Mouse (Mus musculus) thymus, adult 18-20 months (tissue): ENCODE measurements around the gene Gm1604a.
A peak's percentile ranks its signal among the peaks of the same experiment; 100 is the strongest.
"Not testable (repeated sequence)": the region's sequence is repeated elsewhere in the genome, so short reads cannot be mapped to it uniquely, and the experiment has no call there.

Experiments
- DNase-seq, 2 experiments: peaks; one replicate each; pipeline ENCODE4 v3.0.0; 2022; ENCODE audit warnings: mixed read lengths in 2 of 2

The Gm1604a gene

DNA sequence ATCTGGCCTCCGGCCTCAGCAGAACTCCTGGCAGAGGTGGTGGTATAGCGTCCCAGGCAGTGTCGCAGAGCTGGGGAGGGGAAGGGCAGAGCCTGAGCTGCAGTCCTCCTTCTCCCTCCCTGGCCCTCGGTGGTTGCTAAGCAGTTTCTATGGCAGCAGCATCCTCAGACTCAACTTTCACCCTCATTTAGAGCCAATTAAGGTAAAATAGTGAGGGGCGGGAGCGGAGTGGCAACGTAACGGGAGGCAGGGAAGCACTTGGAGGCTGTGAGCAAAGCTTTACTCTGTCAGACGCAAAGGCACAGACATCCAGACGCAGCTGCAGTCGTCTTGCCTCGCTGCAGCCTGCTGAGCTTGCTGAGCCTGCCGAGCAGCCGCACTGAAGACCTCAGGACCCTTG lies at the start of gene Gm1604a:
Gene Gm1604a (plus strand): TSS at position 312 of the 400 bp plus-strand sequence.
- not testable (repeated sequence) for DNase-seq

DNA sequence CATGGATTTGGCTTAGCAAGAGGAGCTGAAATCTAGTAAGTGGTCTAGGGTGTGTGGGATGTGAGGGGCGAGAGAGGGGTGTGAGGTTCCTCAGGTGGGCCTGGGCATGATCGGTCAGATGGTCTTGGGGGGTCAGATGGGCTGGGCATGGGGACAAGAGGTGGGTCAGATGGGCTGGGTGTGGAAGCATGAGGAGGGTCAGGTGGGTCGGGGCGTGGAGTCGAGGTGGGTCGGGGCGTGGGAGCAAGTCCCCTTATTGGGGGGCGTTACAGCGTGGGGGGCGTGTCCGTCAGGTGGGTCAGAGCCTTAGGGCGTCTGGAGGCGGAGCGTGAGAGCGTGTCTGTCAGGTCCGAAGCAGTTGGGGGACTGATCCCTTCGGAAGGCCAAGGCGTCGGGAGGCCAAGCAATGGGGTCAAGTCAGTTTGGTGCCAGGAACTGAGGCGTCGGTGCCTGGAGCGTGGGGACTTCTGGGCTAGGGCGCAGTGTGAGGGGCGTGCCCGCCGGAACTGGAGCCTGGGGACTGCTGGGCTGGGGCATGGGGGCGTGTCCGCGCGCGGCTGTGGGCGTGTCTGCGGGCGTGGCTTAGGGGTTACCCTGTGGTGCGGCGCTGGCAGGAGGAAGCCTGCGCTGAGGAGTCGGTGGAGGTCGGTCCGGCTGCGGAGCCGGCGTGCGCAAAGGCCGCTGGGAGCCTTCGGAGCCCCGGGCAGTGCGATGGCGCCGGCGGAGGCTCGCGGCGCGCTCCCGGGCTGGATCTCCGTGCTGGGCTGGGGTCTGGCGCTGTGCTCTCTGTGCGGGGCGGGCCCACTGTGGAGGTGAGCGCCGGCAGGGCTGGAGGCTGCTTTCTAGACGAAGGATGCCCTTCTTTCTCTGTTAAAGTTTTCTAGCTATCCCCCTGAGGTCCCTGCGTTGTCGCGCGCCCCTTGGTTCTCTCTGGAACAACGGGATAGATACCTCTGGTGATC lies 46.8 kb upstream of the Gm1604a start, which contains the start of gene Gm49721:
Gene Gm49721 (plus strand): TSS at position 618 of the 962 bp plus-strand sequence.
- DNase-seq, result peak; percentile 67 to 80

DNA sequence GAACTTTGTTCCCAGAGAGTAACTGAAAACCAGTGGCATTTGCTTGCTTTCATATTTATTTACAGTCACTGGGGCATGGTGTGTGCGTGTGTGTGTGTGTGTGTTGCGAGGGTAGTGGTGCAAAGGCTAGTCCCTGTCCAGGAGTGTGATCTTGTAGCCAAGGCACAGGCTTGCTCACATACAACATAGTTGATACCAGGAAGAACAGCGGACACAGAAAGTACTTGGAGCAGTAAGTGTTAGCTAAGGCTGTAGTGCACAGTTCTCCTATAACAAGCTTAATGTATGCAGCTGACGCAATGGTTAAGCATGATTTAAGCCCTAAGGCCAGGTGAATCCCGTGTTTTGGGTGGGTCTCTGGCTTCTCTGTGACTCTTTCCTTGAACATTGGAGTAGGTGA lies 46.0 kb upstream of the Gm1604a start:
- DNase-seq, result not testable (repeated sequence)

DNA sequence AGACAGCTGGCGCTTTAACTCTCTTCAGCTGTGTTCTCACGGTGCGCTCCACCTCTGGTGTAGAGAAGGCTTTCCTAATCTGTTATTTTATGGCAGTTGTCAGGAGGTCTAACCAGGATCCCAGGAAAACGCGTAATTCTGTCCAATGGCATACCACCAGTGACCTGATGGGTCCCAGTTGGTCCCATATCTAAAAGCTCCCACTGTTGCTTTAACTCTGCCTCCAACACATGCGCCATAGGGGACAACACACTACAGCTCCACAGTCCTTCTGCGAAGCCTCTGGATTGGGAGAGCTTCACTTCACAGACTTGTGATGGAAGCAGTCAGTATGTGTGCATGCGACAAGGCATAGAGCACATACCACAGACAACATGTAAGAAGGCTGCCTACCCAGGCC lies 45.2 kb upstream of the Gm1604a start:
- not testable (repeated sequence) for DNase-seq

DNA sequence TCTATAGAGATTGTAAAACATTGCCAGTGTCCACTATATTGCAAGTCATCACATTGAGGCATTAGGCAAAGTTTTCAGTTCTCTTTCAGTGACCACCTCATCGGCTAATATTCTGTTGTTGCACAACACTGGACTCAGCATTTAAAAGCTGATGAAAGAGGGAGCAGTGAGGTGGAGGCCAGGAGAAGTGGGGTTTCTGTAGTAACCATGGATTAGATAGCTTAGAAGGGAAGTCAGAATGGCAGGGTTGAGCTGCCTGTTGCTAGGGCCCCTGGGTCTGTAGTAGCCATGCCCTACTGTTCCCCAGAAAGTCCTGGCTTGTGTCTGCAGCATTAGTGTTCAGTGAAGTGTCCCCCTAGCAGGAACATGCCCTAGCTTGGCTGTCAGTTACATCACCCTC lies 39.2 kb upstream of the Gm1604a start:
- not testable (repeated sequence) for DNase-seq

DNA sequence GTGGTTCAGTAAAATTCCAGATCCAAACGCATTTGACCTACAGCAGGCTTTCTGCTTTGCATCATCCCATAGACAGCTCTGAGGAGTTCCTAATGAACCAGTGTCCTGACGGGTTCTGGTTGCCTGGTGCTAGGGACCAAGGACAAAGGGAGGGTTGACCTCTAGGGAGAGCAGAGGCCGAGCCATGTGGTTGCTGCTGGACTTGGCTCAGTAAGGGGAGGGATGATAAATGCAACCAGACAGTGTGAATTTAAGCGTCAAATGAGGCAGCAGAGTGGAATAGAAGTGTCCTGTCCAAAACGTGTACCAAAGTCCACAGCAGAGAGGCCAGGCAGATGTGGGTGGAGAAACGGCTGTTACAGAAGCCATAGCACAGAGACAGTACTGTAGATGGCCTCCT lies 29.9 kb upstream of the Gm1604a start:
- not testable (repeated sequence) for DNase-seq

DNA sequence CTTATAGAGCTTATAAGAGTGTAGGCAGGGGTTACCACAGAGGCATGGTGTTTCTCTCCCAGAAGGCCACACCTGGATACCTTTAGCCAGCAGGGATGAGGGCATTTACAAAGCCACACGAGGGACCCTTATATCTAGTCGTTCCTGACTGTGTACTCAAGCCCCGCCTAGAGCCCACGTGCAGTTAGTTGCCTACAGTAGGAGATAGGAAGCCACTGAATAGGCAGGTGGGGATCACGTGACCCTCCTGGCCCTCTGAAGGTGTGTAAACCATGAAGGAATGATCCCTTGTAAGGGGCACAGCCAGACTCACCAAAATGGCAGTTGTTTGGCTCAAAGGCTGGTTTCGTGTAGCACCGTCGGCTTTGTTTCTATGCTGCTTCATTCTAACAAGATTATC lies 28.5 kb upstream of the Gm1604a start:
- DNase-seq, result not testable (repeated sequence)

DNA sequence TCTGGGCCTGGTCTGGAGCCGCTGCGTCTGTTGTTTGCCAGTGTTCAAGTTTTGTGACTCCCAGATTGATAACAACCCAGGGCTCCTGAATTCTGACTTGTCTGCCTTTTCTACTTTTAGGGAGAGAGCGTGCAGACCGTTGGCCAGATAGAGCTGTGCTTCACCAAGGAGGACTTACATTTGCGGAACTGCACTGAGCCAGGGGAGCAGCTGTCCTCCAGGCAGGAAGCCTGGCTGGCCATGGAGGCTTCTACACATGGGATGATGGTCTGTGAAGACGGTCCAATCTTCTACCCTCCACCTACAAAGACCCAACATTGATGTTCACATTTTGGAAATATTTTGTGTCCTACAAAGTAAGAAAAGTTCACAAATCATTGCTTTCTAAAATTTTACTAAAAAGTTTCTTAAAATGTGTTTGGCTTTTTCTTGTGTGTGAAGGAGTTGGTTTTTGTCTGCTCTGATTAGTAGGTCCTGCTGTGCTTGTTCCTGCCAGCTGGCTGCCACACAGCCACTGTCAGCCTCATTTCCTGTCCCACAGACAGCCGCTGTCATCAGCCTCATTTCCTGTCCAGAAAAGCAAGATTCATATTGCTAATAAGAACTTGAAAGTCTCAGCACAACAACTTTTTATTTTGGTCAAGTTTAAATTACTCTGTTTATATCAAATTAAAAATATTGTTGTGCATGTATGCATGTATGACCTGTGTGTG lies 27.4 kb upstream of the Gm1604a start:
- not testable (repeated sequence) for DNase-seq

DNA sequence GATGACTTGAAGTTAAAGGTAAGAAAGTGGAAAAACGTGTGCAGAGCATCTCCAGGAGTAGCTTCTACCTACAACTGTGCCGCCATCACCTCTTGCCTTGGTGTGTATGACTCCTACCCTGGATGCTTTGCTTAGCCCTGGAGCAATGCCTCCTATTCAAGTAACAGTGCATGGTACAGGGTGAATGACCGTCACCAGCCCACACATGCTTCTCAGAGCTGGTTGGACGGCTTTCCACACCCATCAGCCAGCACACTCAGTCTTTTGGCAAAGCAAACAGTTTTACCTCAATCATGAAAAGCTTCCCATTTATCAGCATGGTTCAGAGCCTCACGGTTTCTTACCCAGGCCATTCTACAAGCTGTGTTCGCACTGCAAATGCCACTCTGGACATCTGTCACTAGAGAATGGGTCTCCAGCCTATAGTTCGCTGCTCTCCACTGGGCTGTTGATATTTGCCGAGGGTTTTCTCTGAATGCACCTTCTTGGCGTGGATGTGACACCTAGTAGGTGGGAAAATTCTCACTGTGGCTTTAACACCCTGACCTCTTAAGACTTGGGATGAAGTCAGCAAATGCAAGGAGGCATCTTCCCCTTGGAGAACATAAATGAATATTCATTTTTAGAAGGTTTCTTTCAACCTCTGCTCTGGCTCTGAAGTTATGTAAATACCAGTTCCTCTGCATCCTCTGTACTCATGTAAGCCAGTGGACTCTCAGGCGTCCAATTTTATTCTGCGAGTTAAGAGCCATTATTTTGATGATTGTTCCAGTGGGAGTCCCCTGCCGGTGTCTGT lies 23.4 kb upstream of the Gm1604a start:
- DNase-seq, result not testable (repeated sequence)

DNA sequence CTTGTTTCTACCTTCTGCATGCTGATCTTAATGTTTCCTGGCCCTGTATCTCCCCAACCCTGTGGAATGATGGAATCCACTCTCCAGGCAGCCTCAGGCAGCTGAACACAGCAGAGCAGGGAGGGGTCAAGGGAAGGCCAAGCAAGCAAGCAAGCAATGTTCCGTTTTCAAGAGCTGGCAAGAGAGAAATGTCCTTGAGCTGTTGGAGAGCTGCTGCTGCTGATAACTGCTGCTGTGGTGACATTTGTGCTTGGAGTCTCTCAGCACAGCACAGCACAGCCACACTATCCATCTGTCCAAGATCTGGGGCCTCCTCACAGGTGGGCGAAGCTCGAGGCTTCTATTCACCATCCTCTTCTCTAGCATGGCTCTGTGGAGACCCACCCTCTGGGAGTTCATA lies 22.0 kb upstream of the Gm1604a start:
- DNase-seq, result not testable (repeated sequence)

DNA sequence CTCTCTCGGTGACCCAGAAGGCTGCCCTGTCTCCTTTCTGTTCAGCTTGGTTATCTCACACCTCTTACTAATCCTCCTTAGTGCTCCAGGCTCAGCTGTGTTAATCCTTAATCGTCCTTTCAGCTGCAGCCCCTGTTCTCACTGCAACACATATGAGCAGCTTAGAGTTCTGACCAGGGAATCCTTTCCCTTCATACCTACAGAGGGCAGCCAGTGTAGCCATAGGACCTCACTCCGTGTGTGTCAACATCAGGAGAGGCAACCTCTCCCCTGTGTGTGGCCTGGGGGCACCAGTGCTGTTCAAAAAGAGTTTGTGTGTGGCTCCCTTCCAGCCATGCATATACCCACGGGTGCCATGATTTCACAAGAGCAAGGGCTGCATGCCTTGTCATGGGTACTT lies 19.7 kb upstream of the Gm1604a start:
- not testable (repeated sequence) for DNase-seq

DNA sequence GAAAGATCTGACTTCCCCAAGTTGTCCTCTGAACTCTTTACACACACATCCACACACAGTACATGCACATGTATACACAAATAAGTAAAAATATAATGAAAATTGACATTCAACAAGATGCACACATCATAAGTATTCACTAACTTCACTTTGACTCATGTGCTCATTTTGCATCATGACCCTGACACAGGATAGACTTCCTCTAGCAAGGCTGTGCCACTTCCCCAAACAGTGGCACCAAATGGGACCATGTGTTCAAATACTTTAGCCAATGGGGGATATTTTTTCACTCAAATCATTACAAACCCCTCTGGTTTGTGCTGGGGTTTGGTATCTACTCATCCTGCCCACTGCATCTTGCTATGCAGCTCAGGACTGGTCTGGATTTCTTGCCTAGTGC lies 16.5 kb upstream of the Gm1604a start:
- DNase-seq, result not testable (repeated sequence)

DNA sequence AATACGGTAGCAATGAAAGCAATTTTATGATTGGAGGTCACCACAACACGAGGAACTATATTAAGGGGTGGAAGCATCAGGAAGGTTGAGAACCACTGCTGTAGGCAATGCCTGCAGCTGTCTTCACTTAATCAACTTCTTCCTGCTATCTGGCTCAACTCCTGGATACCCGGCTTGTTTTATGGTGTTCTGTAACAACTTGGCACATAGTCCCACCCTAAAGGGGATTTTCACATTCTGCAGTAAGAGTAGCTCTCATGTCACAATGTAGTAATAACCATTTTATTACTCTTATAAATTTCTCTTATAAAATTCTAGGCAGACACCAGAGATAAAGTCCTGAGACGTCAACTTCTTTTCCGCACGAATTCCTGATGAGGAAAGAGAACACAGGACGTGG lies 15.9 kb upstream of the Gm1604a start:
- not testable (repeated sequence) for DNase-seq

DNA sequence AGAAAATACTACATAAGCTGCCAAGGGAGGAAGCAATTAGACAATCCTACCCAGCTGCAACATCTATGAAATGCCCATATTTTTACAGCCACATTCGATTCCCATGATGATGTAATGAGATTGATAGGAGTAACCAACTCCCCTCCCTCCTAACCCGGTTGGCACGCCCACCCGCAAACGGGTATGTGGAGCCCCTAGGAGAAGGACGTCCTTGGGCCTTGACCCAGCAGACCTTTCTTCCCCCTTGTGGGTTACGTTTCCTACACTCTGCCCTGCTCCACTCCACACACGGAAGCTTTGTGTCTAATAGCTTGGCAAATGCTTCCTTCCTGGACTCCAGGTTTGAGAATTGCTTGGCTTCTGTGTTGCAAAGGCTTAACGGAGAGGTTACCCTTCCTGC lies 15.5 kb upstream of the Gm1604a start:
- DNase-seq, result not testable (repeated sequence)

DNA sequence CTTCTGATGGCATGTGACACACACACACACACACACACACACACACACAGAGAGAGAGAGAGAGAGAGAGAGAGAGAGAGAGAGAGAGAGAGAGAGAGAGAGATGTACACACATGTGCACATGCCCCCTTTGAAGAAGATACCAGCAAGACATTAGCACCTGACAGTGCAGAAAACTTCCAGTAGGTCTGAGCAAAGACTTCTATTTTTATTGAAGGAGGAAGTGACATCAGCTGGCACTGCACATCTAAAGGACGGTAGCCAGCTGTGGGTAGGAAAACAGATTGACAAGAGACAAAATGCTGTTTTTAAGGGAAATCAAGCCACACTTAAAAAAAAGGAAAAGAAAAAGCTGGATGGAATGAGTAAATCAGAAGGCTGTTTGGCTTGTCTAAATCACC lies 11.2 kb upstream of the Gm1604a start:
- not testable (repeated sequence) for DNase-seq

DNA sequence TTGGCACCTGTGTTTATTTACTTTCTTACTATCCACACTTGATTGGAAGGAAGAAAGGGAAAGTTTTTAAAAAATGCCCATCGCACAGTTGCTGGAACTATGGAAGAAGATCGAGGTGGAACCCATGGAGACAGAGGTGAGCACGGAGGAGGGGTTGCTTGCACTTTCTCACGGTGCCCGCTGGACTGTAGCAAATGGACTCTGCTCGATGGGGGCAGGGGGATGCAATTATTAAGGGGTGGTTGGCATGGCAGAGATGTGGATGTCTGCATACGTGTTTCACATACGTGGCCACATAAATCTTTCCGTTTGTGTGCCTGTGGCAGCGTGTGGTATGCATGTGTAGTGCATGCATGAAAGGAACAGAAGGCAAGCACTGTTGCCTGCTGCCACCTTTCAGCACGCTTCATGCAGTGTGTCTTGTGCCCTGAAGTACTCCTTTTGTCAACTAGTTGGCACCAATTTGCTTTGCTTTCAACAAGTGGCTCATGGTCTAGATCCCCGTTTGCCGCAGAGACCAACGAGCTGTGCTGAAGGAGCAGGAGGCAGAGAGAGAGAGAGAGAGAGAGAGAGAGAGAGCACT lies 487 bp downstream of the Gm1604a start:
- not testable (repeated sequence) for DNase-seq

DNA sequence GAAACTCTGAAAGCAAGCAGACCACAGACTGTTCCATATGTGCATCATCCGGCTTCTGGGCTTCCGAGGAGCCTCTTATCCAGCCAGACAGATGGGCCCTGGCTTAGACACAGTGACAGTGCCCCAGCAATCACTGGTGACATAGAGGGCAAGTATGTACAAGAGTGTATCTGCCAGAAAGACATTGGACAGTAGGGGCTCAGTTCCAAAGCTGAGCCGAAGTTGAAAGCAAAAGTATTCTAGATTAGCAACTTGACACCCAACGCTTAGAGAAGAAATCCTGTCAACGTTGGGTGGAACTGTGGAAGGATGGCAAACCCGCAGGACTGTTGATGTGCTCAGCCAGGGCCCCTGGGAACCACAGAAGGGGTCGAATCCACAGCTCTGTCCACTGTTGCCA lies 4.8 kb downstream of the Gm1604a start:
- DNase-seq, result not testable (repeated sequence)

DNA sequence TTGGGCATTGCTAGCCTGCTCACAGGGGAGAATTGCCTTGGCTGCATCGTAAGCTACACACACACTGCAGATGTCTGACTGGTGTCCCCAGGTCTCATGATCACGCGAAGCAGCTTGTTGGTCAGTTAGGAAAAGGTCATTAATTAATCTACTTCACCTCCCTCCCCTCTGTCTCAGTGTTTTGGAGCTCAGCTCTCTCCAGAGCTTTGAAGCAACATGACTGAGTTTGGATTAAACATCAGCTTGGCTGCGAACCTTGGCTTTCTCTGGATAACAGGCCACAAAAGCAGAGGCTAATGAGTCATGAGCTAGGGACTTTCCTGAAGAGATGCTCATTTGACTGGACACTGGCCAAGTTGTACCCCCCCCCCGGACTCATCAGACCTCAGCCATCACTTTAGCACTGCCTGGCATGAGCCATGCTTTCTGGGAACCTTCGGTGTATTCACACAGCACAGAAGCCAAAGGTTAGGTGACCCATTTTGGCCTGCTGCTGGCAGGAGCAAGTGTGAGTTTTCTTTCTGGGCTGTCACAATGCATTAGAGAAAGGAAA lies 5.3 kb downstream of the Gm1604a start:
- not testable (repeated sequence) for DNase-seq

DNA sequence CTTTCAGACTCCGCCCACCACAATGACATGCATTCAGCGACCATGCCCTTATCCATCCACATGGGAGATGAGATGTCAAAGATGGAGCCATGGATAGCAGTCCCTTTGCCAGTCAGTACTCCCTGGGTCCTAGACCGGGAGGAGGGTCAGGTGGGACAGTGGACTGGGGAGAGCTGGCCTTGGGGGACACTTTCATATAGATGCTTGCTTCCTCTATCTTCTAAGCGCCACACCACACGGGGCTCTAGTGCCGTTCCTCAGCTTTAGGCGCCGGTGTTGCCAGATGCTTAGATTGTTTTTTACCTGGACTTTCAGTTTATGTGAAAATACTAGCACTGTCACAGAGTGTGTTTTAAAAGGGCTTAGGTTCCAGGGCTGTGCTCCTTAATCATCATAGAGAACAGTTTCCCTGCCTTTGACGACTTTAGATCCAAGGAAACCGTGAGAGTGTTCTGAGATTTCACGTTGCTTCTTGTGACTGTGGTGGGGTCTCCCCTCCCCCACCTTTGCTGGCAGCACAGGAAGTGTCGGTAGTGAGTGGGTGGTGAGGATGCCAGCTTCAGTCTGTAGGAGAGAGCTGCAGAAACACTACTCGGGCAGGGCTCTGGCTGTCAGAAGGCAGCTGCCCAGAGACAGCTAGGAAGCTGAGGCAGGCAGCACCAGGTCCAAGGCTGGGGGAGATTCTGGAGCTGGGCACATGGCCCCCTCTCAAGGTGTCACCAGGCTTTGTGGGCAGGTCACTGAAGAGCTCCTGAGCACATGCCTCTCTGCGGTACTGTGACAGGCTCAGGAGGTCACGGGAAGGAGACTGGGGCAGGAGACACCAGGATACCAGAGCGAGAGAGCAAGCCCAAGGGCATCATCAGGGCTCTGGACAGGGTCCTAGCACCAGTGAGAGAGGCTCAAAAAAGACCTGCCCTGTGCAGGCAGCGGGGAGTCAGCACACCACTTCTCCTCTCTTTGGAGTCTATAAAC lies 8.1 kb downstream of the Gm1604a start:
- DNase-seq, result not testable (repeated sequence)

DNA sequence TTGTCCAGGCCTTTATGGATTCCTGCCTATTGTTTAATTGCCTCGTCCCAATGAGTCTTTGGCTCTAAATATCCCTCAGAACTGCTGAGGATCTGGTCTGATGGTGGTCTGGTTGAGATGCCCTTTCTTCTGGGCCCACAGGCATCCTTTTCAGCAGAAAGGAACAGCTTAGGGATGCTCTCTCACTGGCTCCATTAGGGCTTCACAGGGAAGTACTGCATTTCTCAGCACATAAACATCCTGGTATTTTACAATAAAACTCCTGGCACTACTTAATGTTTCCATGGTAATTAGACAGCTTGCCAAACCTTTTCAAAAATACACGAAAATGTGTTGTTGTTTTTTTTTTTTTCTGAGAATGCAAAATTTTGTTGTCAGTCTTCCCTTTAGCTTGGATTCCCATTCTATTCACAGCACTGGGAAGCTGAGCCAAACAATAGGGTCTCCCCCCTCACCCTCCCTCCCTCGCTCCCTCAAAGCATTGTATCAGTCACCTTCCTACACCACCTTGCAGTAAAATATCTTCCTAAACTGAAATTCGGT lies 43.7 kb downstream of the Gm1604a start:
- not testable (repeated sequence) for DNase-seq
